Mouse (Mus musculus) thymus, postnatal 25 days (tissue): ENCODE data around the gene Ddo.
A peak's percentile ranks its signal among the peaks of the same experiment; 100 is the strongest.

Source experiments
- DNase-seq: peaks from one replicate; pipeline ENCODE4 v3.0.0; 2022

Ddo gene

GRCm38 (mm10) chr10:40666943-40667342 lies 37.1 kb downstream of the Ddo start:
- no peak for DNase-seq

GRCm38 (mm10) chr10:40668640-40669039 lies 38.8 kb downstream of the Ddo start:
- no peak for DNase-seq

GRCm38 (mm10) chr10:40672587-40673296 lies 42.9 kb downstream of the Ddo start:
- DNase-seq = no peak

- no peak for DNase-seq
Measured at GRCm38 (mm10) chr10:40673297-40673665, 43.5 kb downstream of the Ddo start.

- DNase-seq = no peak
Measured at GRCm38 (mm10) chr10:40674151-40674550, 44.3 kb downstream of the Ddo start.

- DNase-seq = no peak
Measured at GRCm38 (mm10) chr10:40675921-40676320, 46.1 kb downstream of the Ddo start.

- no peak for DNase-seq
Measured at GRCm38 (mm10) chr10:40678477-40678876, 48.7 kb downstream of the Ddo start.

GRCm38 (mm10) chr10:40682470-40682869 lies 52.7 kb downstream of the Ddo start:
- no peak for DNase-seq

GRCm38 (mm10) chr10:40683092-40683867 lies 53.5 kb downstream of the Ddo start, which contains the start of gene Mettl24:
Gene Mettl24, plus strand, starts transcription at chr10:40683282.
- peak; percentile 8 for DNase-seq

- DNase-seq = no peak
Measured at GRCm38 (mm10) chr10:40683868-40684253, 54.0 kb downstream of the Ddo start.

GRCm38 (mm10) chr10:40684326-40684725 lies 54.5 kb downstream of the Ddo start:
- no peak for DNase-seq

- DNase-seq = no peak
Measured at GRCm38 (mm10) chr10:40685641-40686040, 55.8 kb downstream of the Ddo start.

- DNase-seq = no peak
Measured at GRCm38 (mm10) chr10:40686976-40687375, 57.2 kb downstream of the Ddo start.

GRCm38 (mm10) chr10:40687407-40687806 lies 57.6 kb downstream of the Ddo start:
- DNase-seq = no peak

GRCm38 (mm10) chr10:40688266-40688665 lies 58.5 kb downstream of the Ddo start:
- DNase-seq = no peak

GRCm38 (mm10) chr10:40688873-40689272 lies 59.1 kb downstream of the Ddo start:
- no peak for DNase-seq

- no peak for DNase-seq
Measured at GRCm38 (mm10) chr10:40698652-40699051, 68.8 kb downstream of the Ddo start.

GRCm38 (mm10) chr10:40711127-40711526 lies 81.3 kb downstream of the Ddo start:
- no peak for DNase-seq

- DNase-seq = peak; percentile 9
Measured at GRCm38 (mm10) chr10:40713018-40713608, 83.3 kb downstream of the Ddo start.

GRCm38 (mm10) chr10:40713829-40714228 lies 84.0 kb downstream of the Ddo start:
- no peak for DNase-seq

- DNase-seq = no peak
Measured at GRCm38 (mm10) chr10:40715151-40715550, 85.3 kb downstream of the Ddo start.

GRCm38 (mm10) chr10:40716296-40716695 lies 86.5 kb downstream of the Ddo start:
- DNase-seq = no peak

- DNase-seq = no peak
Measured at GRCm38 (mm10) chr10:40716713-40717112, 86.9 kb downstream of the Ddo start.

- no peak for DNase-seq
Measured at GRCm38 (mm10) chr10:40718362-40718761, 88.6 kb downstream of the Ddo start.
